Mouse (Mus musculus): ENCODE data around the gene Rbm38. TPM values are rescaled to one million over a fixed set of nuclear protein-coding genes. Genes with fewer than 3 reads are reported as not detected.

Rbm38 gene
- total RNA-seq (2014; rRNA removed) (7.6 and 8.4 TPM in 2 replicates), polyA plus RNA-seq (2015; fragmentation: Nextera tagmentation; extraction: Ambion mirVana) (7.3 and 7.4 TPM in 2 replicates)

DNA sequence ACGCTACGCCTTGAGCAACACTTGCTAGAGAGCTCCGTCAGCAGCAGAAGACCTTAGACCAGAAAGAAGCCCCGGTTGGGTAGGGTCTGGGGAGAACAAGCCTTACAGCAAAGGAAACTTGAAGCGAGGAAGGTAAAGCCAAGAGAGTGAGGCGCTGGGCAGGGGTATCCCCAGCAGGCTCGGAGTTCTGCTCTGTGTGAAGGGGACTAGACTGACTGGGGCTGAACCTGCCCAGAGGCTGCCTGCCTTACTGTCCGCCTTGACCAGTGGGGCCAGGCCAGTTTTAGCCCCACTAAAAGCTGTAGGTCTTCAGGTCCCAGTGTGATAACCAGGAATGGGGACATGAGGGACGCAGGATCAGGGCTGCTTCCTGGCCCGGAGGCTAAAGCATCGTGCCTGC lies at the start of gene Rbm38:
TSS of gene Rbm38 (plus strand) at position 69 of the 400 bp plus-strand sequence.
- H3K9me3 ChIP-seq (ENCODE audit: low read length), result no peaks in the 10 kb centered on the region
- no peak for ATAC-seq (ENCODE audit: low FRiP score)
- TF ChIP-seq CTCF (IDR thresholded peaks at IDR 0.05), result no peak
- no peak for DNase-seq (ENCODE audit: low spot score)
- H3K4me1 ChIP-seq (ENCODE audit: insufficient read depth, low read length), result peaks cover 14% of the 10 kb centered on the region; the same call in 1 of the 2 replicates
- 30% methylated on average over 11 of the region's 11 CpGs for WGBS
- peak within 1 kb of the TSS; percentile 88 for H3K4me2 ChIP-seq (ENCODE audit: low read depth, low read length, poor library complexity, severe bottlenecking)
- H3K9ac ChIP-seq (replicated peaks; ENCODE audit: low read length, poor library complexity, severe bottlenecking), result no peak within 1 kb of the TSS
- peak within 1 kb of the TSS; percentile 78 for H3K4me3 ChIP-seq (ENCODE audit: low read depth, low read length)
- H3K36me3 ChIP-seq (ENCODE audit: insufficient read depth, low read length), result peaks cover 8% of the 10 kb centered on the region; the same call in 1 of the 2 replicates
- H3K27ac ChIP-seq (ENCODE audit: low read depth, low read length), result no peak within 1 kb of the TSS
- H3K27me3 ChIP-seq (ENCODE audit: insufficient read depth, low read length), result peaks cover 23% of the 10 kb centered on the region

DNA sequence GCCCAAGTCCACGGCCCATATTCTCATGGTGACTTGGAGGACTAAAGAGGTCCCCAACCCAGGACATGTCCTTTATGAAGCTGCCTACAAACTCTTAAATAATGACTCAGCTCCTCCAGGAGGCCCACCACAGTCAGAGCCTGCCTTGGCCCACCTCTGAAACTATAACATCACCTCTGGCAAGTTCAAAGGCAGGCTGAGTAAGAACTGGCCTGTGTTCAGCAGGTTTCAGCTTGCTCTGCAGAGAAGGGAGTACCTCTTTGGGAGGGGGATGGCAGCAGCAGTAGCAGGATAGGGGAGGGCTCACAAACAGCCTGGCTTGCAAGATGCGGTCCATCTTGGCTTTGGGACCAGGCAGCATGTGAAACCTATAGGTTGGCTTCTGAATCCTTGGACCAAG lies 48.4 kb upstream of the Rbm38 start:
- H3K9me3 ChIP-seq (ENCODE audit: low read length), result no peaks in the 10 kb centered on the region
- no peak overlapping the region for H3K9ac ChIP-seq (replicated peaks; ENCODE audit: low read length, poor library complexity, severe bottlenecking)
- H3K4me1 ChIP-seq (ENCODE audit: insufficient read depth, low read length), result no peaks in the 10 kb centered on the region
- H3K4me2 ChIP-seq (ENCODE audit: low read depth, low read length, poor library complexity, severe bottlenecking), result no peak overlapping the region
- DNase-seq (ENCODE audit: low spot score) (no peak), ATAC-seq (ENCODE audit: low FRiP score) (no peak)
- 95% methylated on average over 2 of the region's 2 CpGs for WGBS
- no peaks in the 10 kb centered on the region for H3K27me3 ChIP-seq (ENCODE audit: insufficient read depth, low read length)
- no peaks in the 10 kb centered on the region for H3K36me3 ChIP-seq (ENCODE audit: insufficient read depth, low read length)
- H3K27ac ChIP-seq (ENCODE audit: low read depth, low read length), result no peak overlapping the region
- H3K4me3 ChIP-seq (ENCODE audit: low read depth, low read length), result no peak overlapping the region
- TF ChIP-seq CTCF (IDR thresholded peaks at IDR 0.05), result no peak

DNA sequence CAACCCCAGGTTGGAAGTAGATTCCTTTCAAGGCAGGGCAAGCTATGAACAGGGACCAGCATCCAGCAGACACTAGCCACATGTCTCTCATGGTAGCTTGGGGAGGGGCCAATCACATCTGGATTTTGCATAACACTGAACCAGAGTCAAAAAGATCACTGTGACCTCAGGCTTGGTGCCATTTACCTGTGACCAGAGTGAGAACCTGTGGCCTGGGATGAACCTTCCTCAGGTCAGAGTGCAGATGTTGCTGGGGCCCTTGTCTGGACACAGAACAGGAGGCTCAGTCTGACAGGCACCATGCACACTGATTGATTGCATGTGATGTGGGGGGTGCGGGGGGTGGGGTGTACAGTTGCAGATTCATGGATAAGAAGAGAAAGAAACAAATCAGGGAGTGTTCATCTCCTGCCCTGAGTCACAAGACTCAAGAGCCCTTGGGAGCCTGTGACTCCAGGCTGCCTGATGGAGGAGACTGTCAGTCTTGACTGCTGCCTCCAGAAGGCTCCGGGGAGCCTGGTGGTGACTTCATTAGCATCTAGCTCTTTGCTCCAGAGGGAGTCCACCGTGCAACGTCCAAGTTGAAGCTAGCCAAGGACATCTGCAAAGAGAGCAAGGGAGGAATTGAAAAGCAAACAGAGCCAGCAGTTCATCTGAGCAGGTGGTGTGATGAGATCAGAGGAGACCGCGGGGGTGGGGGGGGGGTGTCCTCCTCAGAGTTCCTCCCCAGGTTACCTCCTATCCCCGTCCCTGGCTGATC lies 46.3 kb upstream of the Rbm38 start:
- Histone ChIP-seq H3K27ac (ENCODE audit: low read depth, low read length) (no peak overlapping the region), H3K9me3 (ENCODE audit: low read length) (no peaks in the 10 kb centered on the region), H3K4me2 (ENCODE audit: low read depth, low read length, poor library complexity, severe bottlenecking) (no peak overlapping the region), H3K4me3 (ENCODE audit: low read depth, low read length) (no peak overlapping the region), H3K27me3 (ENCODE audit: insufficient read depth, low read length) (no peaks in the 10 kb centered on the region), H3K9ac (replicated peaks; ENCODE audit: low read length, poor library complexity, severe bottlenecking) (no peak overlapping the region), H3K36me3 (ENCODE audit: insufficient read depth, low read length) (no peaks in the 10 kb centered on the region), H3K4me1 (ENCODE audit: insufficient read depth, low read length) (no peaks in the 10 kb centered on the region; the same call in 1 of the 2 replicates)
- no peak for TF ChIP-seq CTCF (IDR thresholded peaks at IDR 0.05)
- DNase-seq (ENCODE audit: low spot score), result no peak
- ATAC-seq (ENCODE audit: low FRiP score), result no peak
- WGBS, result 34% methylated on average over 7 of the region's 7 CpGs

DNA sequence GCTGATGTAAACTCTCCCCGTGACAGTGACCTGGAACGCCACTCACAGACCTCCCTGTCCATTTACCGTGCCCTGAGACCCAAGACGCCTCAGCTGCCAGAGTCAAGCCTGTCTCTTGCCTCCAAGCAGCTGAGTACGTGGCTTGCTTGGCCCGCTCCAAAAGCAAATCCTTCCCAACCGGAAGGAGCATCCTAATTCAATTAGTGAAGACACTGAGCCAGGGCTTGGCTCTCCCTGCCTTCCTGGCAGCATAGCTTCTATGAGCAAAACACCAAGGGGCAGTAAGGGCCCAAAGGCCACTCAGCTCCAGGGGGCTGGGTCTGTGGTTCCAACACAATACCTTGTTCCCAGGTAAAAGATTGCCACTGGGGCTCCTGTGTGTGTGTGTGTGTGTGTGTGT lies 45.6 kb upstream of the Rbm38 start:
- Histone ChIP-seq H3K4me3 (ENCODE audit: low read depth, low read length) (no peak overlapping the region), H3K4me1 (ENCODE audit: insufficient read depth, low read length) (no peaks in the 10 kb centered on the region; the same call in 1 of the 2 replicates), H3K27me3 (ENCODE audit: insufficient read depth, low read length) (no peaks in the 10 kb centered on the region), H3K9me3 (ENCODE audit: low read length) (no peaks in the 10 kb centered on the region), H3K4me2 (ENCODE audit: low read depth, low read length, poor library complexity, severe bottlenecking) (no peak overlapping the region), H3K9ac (replicated peaks; ENCODE audit: low read length, poor library complexity, severe bottlenecking) (no peak overlapping the region), H3K36me3 (ENCODE audit: insufficient read depth, low read length) (no peaks in the 10 kb centered on the region), H3K27ac (ENCODE audit: low read depth, low read length) (no peak overlapping the region)
- no peak for TF ChIP-seq CTCF (IDR thresholded peaks at IDR 0.05)
- peak; percentile 58 for DNase-seq (ENCODE audit: low spot score)
- 42% methylated on average over 7 of the region's 7 CpGs for WGBS
- ATAC-seq (ENCODE audit: low FRiP score), result no peak

DNA sequence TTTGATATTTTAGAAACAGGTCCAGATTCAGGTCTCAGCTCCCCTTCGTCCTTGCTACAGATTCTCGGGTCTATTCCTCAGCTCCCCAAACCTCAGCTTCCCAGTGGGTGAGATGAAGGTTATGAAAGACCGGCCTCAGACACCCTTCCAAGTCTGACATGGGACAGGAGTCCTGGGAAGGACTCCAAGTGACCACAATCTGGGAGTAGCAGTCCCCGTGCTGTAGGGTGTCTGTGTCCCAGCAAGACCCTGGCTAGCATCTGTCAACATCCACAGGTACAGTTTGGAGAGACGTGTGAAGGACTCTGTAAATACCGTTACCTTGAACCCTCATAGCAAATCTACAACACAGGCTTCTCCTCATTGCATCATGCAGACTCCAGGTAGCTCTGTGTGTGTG lies 45.1 kb upstream of the Rbm38 start:
- no peak for TF ChIP-seq CTCF (IDR thresholded peaks at IDR 0.05)
- Histone ChIP-seq H3K27ac (ENCODE audit: low read depth, low read length) (no peak overlapping the region), H3K27me3 (ENCODE audit: insufficient read depth, low read length) (no peaks in the 10 kb centered on the region), H3K4me1 (ENCODE audit: insufficient read depth, low read length) (no peaks in the 10 kb centered on the region; the same call in 1 of the 2 replicates), H3K4me2 (ENCODE audit: low read depth, low read length, poor library complexity, severe bottlenecking) (no peak overlapping the region), H3K9ac (replicated peaks; ENCODE audit: low read length, poor library complexity, severe bottlenecking) (no peak overlapping the region), H3K9me3 (ENCODE audit: low read length) (no peaks in the 10 kb centered on the region), H3K36me3 (ENCODE audit: insufficient read depth, low read length) (no peaks in the 10 kb centered on the region), H3K4me3 (ENCODE audit: low read depth, low read length) (no peak overlapping the region)
- 84% methylated on average over 6 of the region's 6 CpGs for WGBS
- ATAC-seq (ENCODE audit: low FRiP score), result no peak
- DNase-seq (ENCODE audit: low spot score), result no peak

DNA sequence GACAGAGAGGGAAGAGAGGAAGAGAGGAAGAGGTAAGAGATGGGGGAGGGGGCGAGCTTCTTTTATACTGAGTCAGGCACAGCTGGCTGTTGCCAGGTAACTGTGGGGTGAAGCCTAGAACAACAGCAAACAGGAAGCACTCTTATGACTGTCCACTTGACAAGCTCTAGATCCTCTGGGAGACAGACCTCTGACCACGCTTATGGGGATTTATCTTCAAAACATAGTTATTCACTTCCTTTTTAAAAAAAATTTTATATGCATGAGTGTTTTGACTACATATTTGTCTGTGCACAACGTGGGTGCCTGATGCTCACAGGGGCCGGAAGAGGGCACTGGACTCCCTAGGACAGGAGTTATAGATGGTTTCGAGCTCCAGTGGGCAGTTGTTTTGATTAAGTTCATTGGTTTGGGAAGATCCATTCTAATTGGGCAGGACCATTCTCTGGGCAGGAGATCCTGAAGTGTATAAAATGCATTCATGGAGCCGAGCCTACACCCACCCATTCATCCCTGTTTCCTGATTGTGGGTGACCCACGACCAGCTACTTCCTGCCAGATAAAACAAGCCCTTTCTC lies 43.5 kb upstream of the Rbm38 start:
- no peak for TF ChIP-seq CTCF (IDR thresholded peaks at IDR 0.05)
- Histone ChIP-seq H3K27ac (ENCODE audit: low read depth, low read length) (no peak overlapping the region), H3K4me2 (ENCODE audit: low read depth, low read length, poor library complexity, severe bottlenecking) (no peak overlapping the region), H3K36me3 (ENCODE audit: insufficient read depth, low read length) (no peaks in the 10 kb centered on the region), H3K4me3 (ENCODE audit: low read depth, low read length) (no peak overlapping the region), H3K4me1 (ENCODE audit: insufficient read depth, low read length) (no peaks in the 10 kb centered on the region; the same call in 1 of the 2 replicates), H3K27me3 (ENCODE audit: insufficient read depth, low read length) (no peaks in the 10 kb centered on the region), H3K9ac (replicated peaks; ENCODE audit: low read length, poor library complexity, severe bottlenecking) (no peak overlapping the region), H3K9me3 (ENCODE audit: low read length) (no peaks in the 10 kb centered on the region)
- ATAC-seq (ENCODE audit: low FRiP score), result no peak
- 32% methylated on average over 7 of the region's 7 CpGs for WGBS
- no peak for DNase-seq (ENCODE audit: low spot score)
